19 mouse cellular contexts compared by ENCODE assay signal in the genomic region with DNA sequence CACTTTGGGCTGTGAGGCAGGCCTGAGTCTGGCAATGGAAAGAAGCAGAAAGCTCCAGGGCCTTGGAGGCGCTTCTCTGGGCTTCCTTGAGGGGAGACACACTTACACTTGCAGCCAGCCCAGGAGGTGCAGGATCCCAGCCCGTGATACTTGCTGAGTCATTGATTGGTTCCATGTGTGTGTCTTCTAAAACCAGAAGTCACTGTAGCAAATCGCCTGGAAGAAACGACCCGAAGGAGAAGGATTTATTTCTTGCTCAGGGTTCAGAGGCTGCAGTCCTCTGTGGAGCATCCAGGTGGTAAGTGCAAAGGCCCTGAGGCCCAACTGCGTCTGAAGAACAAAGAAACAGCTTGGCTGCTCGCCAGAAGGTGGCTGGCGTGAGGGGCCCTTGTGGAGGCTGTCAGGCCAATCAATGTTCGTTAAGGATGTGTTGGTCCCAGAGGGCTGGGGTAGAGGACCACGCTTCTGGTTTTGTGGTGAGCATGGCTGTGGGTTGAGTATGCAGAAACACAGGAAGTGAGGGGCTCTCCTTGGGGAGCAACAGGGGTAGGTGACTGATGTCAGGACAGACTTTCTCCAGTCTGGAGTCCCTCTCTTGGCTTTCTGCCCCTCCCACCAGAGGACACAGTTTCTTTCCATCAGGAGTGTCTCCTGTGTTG. TPM values are rescaled to one million over a fixed set of nuclear protein-coding genes. Genes with fewer than 3 reads are reported as not detected.
DNase-seq lines count a peak whose midpoint lies in the region; ATAC-seq and TF ChIP-seq lines count a peak whose summit lies in the region.
"Had no signal": no experiment of that assay in that cellular context is flagged by ENCODE, and none has a peak within 500 bp of the region (broad histone marks: within the 10 kb centered on the region; RNA-seq: fewer than 3 reads in every experiment).

No protein-coding gene starts in this region.

- no peak for ATAC-seq in stomach, embryonic 14.5 days (ENCODE audit: insufficient number of reproducible peaks, insufficient read depth, low FRiP score, low read depth)
- no peak for ATAC-seq in stomach, postnatal 0 days (ENCODE audit: low FRiP score, low TSS enrichment)
- peak; percentile 66 to 69 for ATAC-seq in hematopoietic stem cell, adult 5-6 weeks (replicated peaks in 1 of 2; ENCODE audit: insufficient read depth in 1 of 2, low FRiP score in 2 of 2, low TSS enrichment in 1 of 2, low read depth in 1 of 2, poor library complexity in 2 of 2, severe bottlenecking in 2 of 2)
- ATAC-seq in stomach, embryonic 16.5 days (ENCODE audit: insufficient read depth, low FRiP score), result no peak

- no peaks in the 10 kb centered on the region for H3K36me3 ChIP-seq in stomach, embryonic 14.5 days (ENCODE audit: control insufficient read depth, insufficient read depth, low read length)
- no peaks in the 10 kb centered on the region for H3K36me3 ChIP-seq in stomach, postnatal 0 days (ENCODE audit: control insufficient read depth, insufficient read depth, low read length)
- no peaks in the 10 kb centered on the region for H3K36me3 ChIP-seq in stomach, embryonic 16.5 days (ENCODE audit: control insufficient read depth, insufficient read depth, low read length)
- H3K36me3 ChIP-seq in heart, adult 2 months (ENCODE audit: control insufficient read depth, insufficient read depth, low read length), result no peaks in the 10 kb centered on the region
- H3K36me3 ChIP-seq: limb, embryonic 12.5 days; midbrain, embryonic 10.5 days had no signal

- no peaks in the 10 kb centered on the region for H3K79me2 ChIP-seq in heart, adult 2 months (replicated peaks; ENCODE audit: control insufficient read depth, insufficient read depth, low read length)

- no peak overlapping the region for H3K9ac ChIP-seq in stomach, embryonic 14.5 days (replicated peaks; ENCODE audit: low read depth, low read length)
- no peak overlapping the region for H3K9ac ChIP-seq in stomach, postnatal 0 days (ENCODE audit: low read length)
- H3K9ac ChIP-seq in stomach, embryonic 16.5 days (ENCODE audit: low read length), result no peak overlapping the region
- H3K9ac ChIP-seq in heart, adult 2 months (ENCODE audit: low read depth, low read length), result no peak overlapping the region
- H3K9ac ChIP-seq: limb, embryonic 12.5 days had no signal

- no peak overlapping the region for H3K4me2 ChIP-seq in stomach, embryonic 14.5 days (replicated peaks; ENCODE audit: low read depth, low read length)
- H3K4me2 ChIP-seq in stomach, postnatal 0 days (replicated peaks; ENCODE audit: low read depth), result no peak overlapping the region
- H3K4me2 ChIP-seq in stomach, embryonic 16.5 days (ENCODE audit: low read depth, low read length), result no peak overlapping the region
- H3K4me2 ChIP-seq: limb, embryonic 12.5 days had no signal

- peak; percentile 8 for DNase-seq in gastrocnemius, adult 18-20 months (ENCODE audit: low spot score)
- no peak for DNase-seq in gastrocnemius, postnatal 4 days (ENCODE audit: low spot score in 2 of 2)
- DNase-seq in stomach, postnatal 0 days (ENCODE audit: low spot score), result no peak
- DNase-seq in heart, adult 2 months, result no peak
- DNase-seq in heart, adult 8-10 months (ENCODE audit: low spot score), result no peak
- DNase-seq: adrenal gland, postnatal 14 days; B cell, adult 2 months; heart, adult 18-20 months; heart, postnatal 14 days; kidney, postnatal 25 days; lung, postnatal 10 days; right cerebral cortex, postnatal 14 days; thymus, postnatal 36 days had no signal

- TF ChIP-seq POLR2A in heart, adult 2 months (IDR thresholded peaks at IDR 0.05; ENCODE audit: insufficient read depth, low read depth, low read length), result no peak

- peaks cover 8% of the 10 kb centered on the region; the same call in 1 of the 2 replicates for H3K4me1 ChIP-seq in stomach, embryonic 14.5 days (ENCODE audit: control insufficient read depth, insufficient read depth, low read length)
- H3K4me1 ChIP-seq in stomach, postnatal 0 days (replicated peaks; ENCODE audit: control insufficient read depth, insufficient read depth), result no peaks in the 10 kb centered on the region
- peaks cover 17% of the 10 kb centered on the region for H3K4me1 ChIP-seq in stomach, embryonic 16.5 days (ENCODE audit: control insufficient read depth, insufficient read depth, low read length)
- no peaks in the 10 kb centered on the region; the same call in 1 of the 2 replicates for H3K4me1 ChIP-seq in heart, adult 2 months (ENCODE audit: control insufficient read depth, insufficient read depth, low read length)

- 53% methylated on average over 10 of the region's 10 CpGs for WGBS in stomach, embryonic 14.5 days
- WGBS in stomach, postnatal 0 days, result 41% methylated on average over 10 of the region's 10 CpGs
- 44% methylated on average over 10 of the region's 10 CpGs for WGBS in stomach, embryonic 16.5 days
- WGBS in heart, adult 2 months, result 66% methylated on average over 10 of the region's 10 CpGs

- intact Hi-C loops in heart, adult 2 months (cut with DNase I), result no loop called here

- no peaks in the 10 kb centered on the region for H3K9me3 ChIP-seq in stomach, embryonic 14.5 days (ENCODE audit: control insufficient read depth, low read depth, low read length)
- H3K9me3 ChIP-seq in stomach, postnatal 0 days (ENCODE audit: control insufficient read depth, low read length), result no peaks in the 10 kb centered on the region
- no peaks in the 10 kb centered on the region for H3K9me3 ChIP-seq in stomach, embryonic 16.5 days (replicated peaks; ENCODE audit: control insufficient read depth, low read length)
- H3K9me3 ChIP-seq: limb, embryonic 12.5 days; midbrain, embryonic 10.5 days had no signal

- H3K27ac ChIP-seq in stomach, embryonic 14.5 days (ENCODE audit: low read length), result peak overlapping the region; percentile 76
- no peak overlapping the region for H3K27ac ChIP-seq in stomach, postnatal 0 days (replicated peaks)
- peak overlapping the region; percentile 72 for H3K27ac ChIP-seq in stomach, embryonic 16.5 days (ENCODE audit: low read length)
- no peak overlapping the region for H3K27ac ChIP-seq in heart, adult 2 months
- H3K27ac ChIP-seq: midbrain, embryonic 10.5 days had no signal

- no peak for TF ChIP-seq CTCF in stomach, postnatal 0 days (IDR thresholded peaks at IDR 0.05; ENCODE audit: low read depth)
- TF ChIP-seq CTCF in heart, adult 2 months (IDR thresholded peaks at IDR 0.05), result no peak

- no peak for TF ChIP-seq EP300 in stomach, postnatal 0 days (optimal IDR thresholded peaks at IDR 0.05)
- no peak for TF ChIP-seq EP300 in heart, adult 2 months (IDR thresholded peaks at IDR 0.05; ENCODE audit: insufficient read depth, low read depth, low read length)

- H3K4me3 ChIP-seq in stomach, embryonic 14.5 days (ENCODE audit: low read depth, low read length), result no peak overlapping the region
- no peak overlapping the region for H3K4me3 ChIP-seq in stomach, postnatal 0 days (ENCODE audit: low read depth, low read length)
- H3K4me3 ChIP-seq in stomach, embryonic 16.5 days (replicated peaks; ENCODE audit: low read length), result no peak overlapping the region
- H3K4me3 ChIP-seq in heart, adult 2 months, result no peak overlapping the region
- H3K4me3 ChIP-seq: limb, embryonic 12.5 days; midbrain, embryonic 10.5 days; myocyte had no signal

- H3K27me3 ChIP-seq in stomach, embryonic 14.5 days (ENCODE audit: control insufficient read depth, insufficient read depth, low read length), result no peaks in the 10 kb centered on the region
- H3K27me3 ChIP-seq in stomach, postnatal 0 days (ENCODE audit: control insufficient read depth, insufficient read depth, low read length), result no peaks in the 10 kb centered on the region
- H3K27me3 ChIP-seq in stomach, embryonic 16.5 days (ENCODE audit: control insufficient read depth, insufficient read depth, low read length), result no peaks in the 10 kb centered on the region
- no peaks in the 10 kb centered on the region for H3K27me3 ChIP-seq in heart, adult 2 months (ENCODE audit: control insufficient read depth, insufficient read depth, low read length)

RNA-seq across cellular contexts. Expression of gene Kcng1, which starts 40.3 kb away (rescaled TPM):
- under 1 TPM in 1 of 2 experiments, not detected in 1; 0.09 TPM for total RNA-seq in gastrocnemius, adult 18-20 months (2021)
- under 1 TPM; 0.10 to 0.20 TPM for total RNA-seq in gastrocnemius, postnatal 4 days (2021)
- polyA plus RNA-seq in stomach, embryonic 14.5 days (2014; fragmentation: Nextera tagmentation; extraction: Ambion mirVana), result 7.1 and 7.4 TPM in 2 replicates
- polyA plus RNA-seq in stomach, postnatal 0 days (2015; fragmentation: Nextera tagmentation; extraction: Ambion mirVana), result 0.65 and 1.0 TPM in 2 replicates
- total RNA-seq in hematopoietic stem cell, adult 5-6 weeks (2017), result 0.74 and 1.0 TPM in 2 replicates
- polyA plus RNA-seq in stomach, embryonic 16.5 days (2015; fragmentation: Nextera tagmentation; extraction: Ambion mirVana), result 5.0 and 5.7 TPM in 2 replicates
- total RNA-seq in heart, adult 2 months (2021), result not detected
- 0.04 TPM in 1 of 2 replicates, not detected in the other for polyA plus RNA-seq in heart, adult 2 months (2012; rRNA removed)
- total RNA-seq in heart, adult 8-10 months (2022), result not detected
- total RNA-seq: adrenal gland, postnatal 14 days; heart, adult 18-20 months had no signal
- polyA plus RNA-seq: myocyte had no signal

Comparison
In these comparisons a context has a peak if more than half of its experiments do, and no peak if none do; other contexts are left out.
1. H3K27ac ChIP-seq: peak in stomach, embryonic 14.5 days (single experiment) and stomach, embryonic 16.5 days (single experiment); none in stomach, postnatal 0 days (single experiment) and heart, adult 2 months (single experiment).
2. ATAC-seq: peak in hematopoietic stem cell, adult 5-6 weeks (2 of 2); none in stomach, embryonic 14.5 days (single experiment), stomach, postnatal 0 days (single experiment) and stomach, embryonic 16.5 days (single experiment).